Mouse (Mus musculus): ENCODE results near the gene Ctnnd2. TPM values are rescaled to one million over a fixed set of nuclear protein-coding genes. Genes with fewer than 3 reads are reported as not detected.
A peak's percentile ranks its signal among the peaks of the same experiment; 100 is the strongest.

Ctnnd2 gene
- polyA plus RNA-seq, 1 experiment from 2014 or later, result 19.9 TPM

- no peak overlapping the region for H3K9ac ChIP-seq
- ATAC-seq (ENCODE audit: insufficient read depth), result no peak
These were observed 488.3 kb downstream of the Ctnnd2 start for GRCm38 (mm10) chr15:30660539-30661149.

GRCm38 (mm10) chr15:30661689-30662422, 489.5 kb downstream of the Ctnnd2 start:
- no peak for DNase-seq
- Histone ChIP-seq H3K4me2 (no peak overlapping the region), H3K27ac (ENCODE audit: low read depth) (no peak overlapping the region), H3K9ac (no peak overlapping the region), H3K27me3 (ENCODE audit: insufficient read depth, low read length) (no peaks in the 10 kb centered on the region), H3K4me3 (ENCODE audit: low read depth, low read length) (no peak overlapping the region), H3K36me3 (ENCODE audit: insufficient read depth) (no peaks in the 10 kb centered on the region), H3K9me3 (ENCODE audit: low read depth, low read length) (no peaks in the 10 kb centered on the region), H3K4me1 (ENCODE audit: insufficient read depth) (no peaks in the 10 kb centered on the region)
- 40% methylated on average over 6 of the region's 6 CpGs for WGBS
- TF ChIP-seq CTCF (IDR thresholded peaks at IDR 0.05; ENCODE audit: low read depth), result no peak
- ATAC-seq (ENCODE audit: insufficient read depth), result no peak

More at GRCm38 (mm10) chr15:30660539-30661149, 488.3 kb downstream of the Ctnnd2 start:
- no peaks in the 10 kb centered on the region for H3K27me3 ChIP-seq (ENCODE audit: insufficient read depth, low read length)
- no peaks in the 10 kb centered on the region for H3K9me3 ChIP-seq (ENCODE audit: low read depth, low read length)
- no peak for TF ChIP-seq CTCF (IDR thresholded peaks at IDR 0.05; ENCODE audit: low read depth)
- no peaks in the 10 kb centered on the region for H3K36me3 ChIP-seq (ENCODE audit: insufficient read depth)
- no peaks in the 10 kb centered on the region for H3K4me1 ChIP-seq (ENCODE audit: insufficient read depth)
- H3K4me3 ChIP-seq (ENCODE audit: low read depth, low read length), result no peak overlapping the region
- H3K4me2 ChIP-seq, result no peak overlapping the region
- 86% methylated on average over 8 of the region's 8 CpGs for WGBS
- no peak for DNase-seq
- no peak overlapping the region for H3K27ac ChIP-seq (ENCODE audit: low read depth)

GRCm38 (mm10) chr15:30667819-30668587, 495.6 kb downstream of the Ctnnd2 start:
- no peaks in the 10 kb centered on the region for H3K4me1 ChIP-seq (ENCODE audit: insufficient read depth)
- WGBS, result 69% methylated on average over 7 of the region's 7 CpGs
- H3K4me2 ChIP-seq, result no peak overlapping the region
- ATAC-seq (ENCODE audit: insufficient read depth) (no peak), DNase-seq (no peak)
- no peaks in the 10 kb centered on the region for H3K36me3 ChIP-seq (ENCODE audit: insufficient read depth)
- no peaks in the 10 kb centered on the region for H3K9me3 ChIP-seq (ENCODE audit: low read depth, low read length)
- H3K9ac ChIP-seq, result no peak overlapping the region
- no peaks in the 10 kb centered on the region for H3K27me3 ChIP-seq (ENCODE audit: insufficient read depth, low read length)
- no peak for TF ChIP-seq CTCF (IDR thresholded peaks at IDR 0.05; ENCODE audit: low read depth)
- no peak overlapping the region for H3K4me3 ChIP-seq (ENCODE audit: low read depth, low read length)
- no peak overlapping the region for H3K27ac ChIP-seq (ENCODE audit: low read depth)

- 60% methylated on average over 4 of the region's 4 CpGs for WGBS
- no peak for TF ChIP-seq CTCF (IDR thresholded peaks at IDR 0.05; ENCODE audit: low read depth)
- Histone ChIP-seq H3K9me3 (ENCODE audit: low read depth, low read length) (no peaks in the 10 kb centered on the region), H3K4me2 (no peak overlapping the region), H3K36me3 (ENCODE audit: insufficient read depth) (no peaks in the 10 kb centered on the region), H3K4me1 (ENCODE audit: insufficient read depth) (no peaks in the 10 kb centered on the region), H3K9ac (no peak overlapping the region), H3K27me3 (ENCODE audit: insufficient read depth, low read length) (no peaks in the 10 kb centered on the region), H3K4me3 (ENCODE audit: low read depth, low read length) (no peak overlapping the region), H3K27ac (ENCODE audit: low read depth) (no peak overlapping the region)
- ATAC-seq (ENCODE audit: insufficient read depth) (no peak), DNase-seq (no peak)
These were observed 509.5 kb downstream of the Ctnnd2 start for GRCm38 (mm10) chr15:30681939-30682338.

- H3K4me3 ChIP-seq (ENCODE audit: low read depth, low read length), result no peak overlapping the region
- H3K36me3 ChIP-seq (ENCODE audit: insufficient read depth), result no peaks in the 10 kb centered on the region
- DNase-seq, result no peak
- no peaks in the 10 kb centered on the region for H3K9me3 ChIP-seq (ENCODE audit: low read depth, low read length)
- ATAC-seq (ENCODE audit: insufficient read depth), result no peak
- H3K9ac ChIP-seq, result no peak overlapping the region
- WGBS, result 70% methylated on average over 14 of the region's 14 CpGs
- H3K27ac ChIP-seq (ENCODE audit: low read depth), result no peak overlapping the region
- no peaks in the 10 kb centered on the region for H3K4me1 ChIP-seq (ENCODE audit: insufficient read depth)
- no peak for TF ChIP-seq CTCF (IDR thresholded peaks at IDR 0.05; ENCODE audit: low read depth)
- no peaks in the 10 kb centered on the region for H3K27me3 ChIP-seq (ENCODE audit: insufficient read depth, low read length)
- H3K4me2 ChIP-seq, result no peak overlapping the region
These were observed 510.1 kb downstream of the Ctnnd2 start for GRCm38 (mm10) chr15:30682360-30683119.

GRCm38 (mm10) chr15:30686206-30687101, 514.1 kb downstream of the Ctnnd2 start:
- no peaks in the 10 kb centered on the region for H3K9me3 ChIP-seq (ENCODE audit: low read depth, low read length)
- ATAC-seq (ENCODE audit: insufficient read depth), result peak; percentile 90
- no peak for TF ChIP-seq CTCF (IDR thresholded peaks at IDR 0.05; ENCODE audit: low read depth)
- no peak overlapping the region for H3K9ac ChIP-seq
- H3K36me3 ChIP-seq (ENCODE audit: insufficient read depth), result no peaks in the 10 kb centered on the region
- H3K27ac ChIP-seq (ENCODE audit: low read depth), result peak overlapping the region; percentile 69; the same call in 1 of the 2 replicates
- peak; percentile 52 for DNase-seq
- no peaks in the 10 kb centered on the region for H3K27me3 ChIP-seq (ENCODE audit: insufficient read depth, low read length)
- 46% methylated on average over 4 of the region's 4 CpGs for WGBS
- no peak overlapping the region for H3K4me2 ChIP-seq
- no peaks in the 10 kb centered on the region for H3K4me1 ChIP-seq (ENCODE audit: insufficient read depth)
- no peak overlapping the region for H3K4me3 ChIP-seq (ENCODE audit: low read depth, low read length)
